Mouse (Mus musculus): ENCODE measurements at regions not wholly inside any gene's neighbourhood (a gene's known extent, or its start where the extent isn't known, plus 50 kb on each side); places are given as distances from the start of the nearest gene placed in this dataset.

DNA sequence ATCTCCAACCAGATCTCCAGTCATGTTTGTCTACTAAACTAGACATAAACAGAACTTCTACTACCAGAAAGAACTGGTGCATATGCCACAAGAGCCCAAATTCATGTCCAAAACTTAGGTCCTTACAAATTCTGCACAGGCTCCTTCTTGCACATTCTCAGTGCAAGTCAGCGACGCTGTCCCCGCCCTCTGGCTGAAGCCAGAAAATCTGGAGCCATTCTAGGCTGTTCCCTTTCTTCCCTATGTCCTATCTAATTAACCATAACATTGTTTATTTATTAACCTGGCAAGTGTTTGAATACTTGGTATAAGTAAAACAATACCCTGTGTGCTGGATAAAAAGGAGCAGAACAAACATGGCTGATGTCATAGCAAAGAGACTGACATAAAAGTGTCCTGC, 122.7 kb downstream of the Tent5c start:
- no peak for ATAC-seq (ENCODE audit: insufficient number of reproducible peaks, insufficient read depth, low FRiP score, low read depth)
- Histone ChIP-seq H3K36me3 (ENCODE audit: control insufficient read depth, insufficient read depth, low read length) (no peaks in the 10 kb centered on the region), H3K27me3 (ENCODE audit: control insufficient read depth, insufficient read depth, low read length) (no peaks in the 10 kb centered on the region), H3K27ac (ENCODE audit: low read length) (no peak overlapping the region), H3K9ac (replicated peaks; ENCODE audit: low read depth, low read length) (no peak overlapping the region), H3K4me3 (ENCODE audit: low read depth, low read length) (no peak overlapping the region), H3K4me1 (ENCODE audit: control insufficient read depth, insufficient read depth, low read length) (0 out of 2 replicates have a peak, but pooled peaks cover 5% of the 10 kb centered on the region), H3K4me2 (replicated peaks; ENCODE audit: low read depth, low read length) (no peak overlapping the region), H3K9me3 (ENCODE audit: control insufficient read depth, low read depth, low read length) (no peaks in the 10 kb centered on the region)
- 100% methylated on average over 3 of the region's 3 CpGs for WGBS

DNA sequence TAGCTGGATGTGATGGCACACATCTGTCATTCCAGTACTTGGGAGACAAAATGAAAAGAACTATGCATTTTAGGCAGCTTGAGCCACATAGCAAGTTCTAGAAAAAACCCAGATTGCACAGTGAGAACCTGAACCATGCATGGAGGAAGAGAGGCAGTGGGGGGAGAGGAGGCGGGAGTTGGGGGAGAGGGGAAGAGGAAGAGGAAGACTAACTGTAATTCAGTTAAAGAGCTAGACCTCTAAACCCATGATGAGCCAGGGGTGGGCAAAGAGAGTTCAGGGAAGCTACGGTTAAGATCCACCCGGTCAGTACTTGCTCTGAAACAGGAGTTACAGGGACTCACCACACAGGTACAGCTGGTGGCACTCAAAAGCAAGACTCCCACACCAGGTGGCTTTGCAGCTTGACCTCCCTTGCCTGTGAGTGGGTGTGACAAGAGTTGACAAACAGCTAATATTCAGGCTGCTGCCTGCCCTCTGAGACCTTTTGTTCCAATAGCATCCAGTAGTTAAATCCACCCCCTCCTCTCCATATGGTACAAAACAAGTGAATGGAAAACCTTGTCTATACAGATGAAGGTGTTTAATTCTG, 123.7 kb downstream of the Tent5c start:
- no peak overlapping the region for H3K9ac ChIP-seq (replicated peaks; ENCODE audit: low read depth, low read length)
- H3K9me3 ChIP-seq (ENCODE audit: control insufficient read depth, low read depth, low read length): no peaks in the 10 kb centered on the region
- H3K27me3 ChIP-seq (ENCODE audit: control insufficient read depth, insufficient read depth, low read length): no peaks in the 10 kb centered on the region
- no peak overlapping the region for H3K4me3 ChIP-seq (ENCODE audit: low read depth, low read length)
- 0 out of 2 replicates have a peak, but pooled peaks cover 5% of the 10 kb centered on the region for H3K4me1 ChIP-seq (ENCODE audit: control insufficient read depth, insufficient read depth, low read length)
- ATAC-seq (ENCODE audit: insufficient number of reproducible peaks, insufficient read depth, low FRiP score, low read depth): no peak
- H3K4me2 ChIP-seq (replicated peaks; ENCODE audit: low read depth, low read length): no peak overlapping the region
- WGBS: 66% methylated on average over 3 of the region's 3 CpGs
- H3K27ac ChIP-seq (ENCODE audit: low read length): no peak overlapping the region
- H3K36me3 ChIP-seq (ENCODE audit: control insufficient read depth, insufficient read depth, low read length): no peaks in the 10 kb centered on the region

DNA sequence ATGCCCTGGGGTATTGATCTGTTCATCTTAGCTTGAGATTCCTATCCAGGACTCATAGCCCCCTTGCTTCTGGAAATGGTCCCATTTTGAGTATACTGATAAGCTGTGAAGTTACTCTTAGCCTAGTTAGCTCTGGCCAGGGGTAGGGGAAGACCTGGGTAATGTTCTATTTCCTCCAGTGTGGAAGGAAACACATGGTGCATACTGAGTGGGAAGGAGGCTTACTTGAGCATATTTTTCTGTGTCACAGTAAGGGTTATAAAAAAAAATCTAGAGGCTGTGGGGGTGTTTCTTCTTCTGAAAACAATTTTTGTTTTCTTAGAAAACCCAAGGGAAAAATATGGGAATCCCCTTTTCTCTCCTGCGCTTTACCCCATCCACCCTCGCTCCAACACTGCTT, 124.4 kb downstream of the Tent5c start:
- 70% methylated on average over 2 of the region's 2 CpGs for WGBS
- no peak for ATAC-seq (ENCODE audit: insufficient number of reproducible peaks, insufficient read depth, low FRiP score, low read depth)
- no peaks in the 10 kb centered on the region for H3K36me3 ChIP-seq (ENCODE audit: control insufficient read depth, insufficient read depth, low read length)
- no peaks in the 10 kb centered on the region for H3K9me3 ChIP-seq (ENCODE audit: control insufficient read depth, low read depth, low read length)
- H3K4me3 ChIP-seq (ENCODE audit: low read depth, low read length): no peak overlapping the region
- no peak overlapping the region for H3K27ac ChIP-seq (ENCODE audit: low read length)
- H3K27me3 ChIP-seq (ENCODE audit: control insufficient read depth, insufficient read depth, low read length): no peaks in the 10 kb centered on the region
- H3K9ac ChIP-seq (replicated peaks; ENCODE audit: low read depth, low read length): no peak overlapping the region
- H3K4me1 ChIP-seq (ENCODE audit: control insufficient read depth, insufficient read depth, low read length): 0 out of 2 replicates have a peak, but pooled peaks cover 5% of the 10 kb centered on the region
- H3K4me2 ChIP-seq (replicated peaks; ENCODE audit: low read depth, low read length): no peak overlapping the region

DNA sequence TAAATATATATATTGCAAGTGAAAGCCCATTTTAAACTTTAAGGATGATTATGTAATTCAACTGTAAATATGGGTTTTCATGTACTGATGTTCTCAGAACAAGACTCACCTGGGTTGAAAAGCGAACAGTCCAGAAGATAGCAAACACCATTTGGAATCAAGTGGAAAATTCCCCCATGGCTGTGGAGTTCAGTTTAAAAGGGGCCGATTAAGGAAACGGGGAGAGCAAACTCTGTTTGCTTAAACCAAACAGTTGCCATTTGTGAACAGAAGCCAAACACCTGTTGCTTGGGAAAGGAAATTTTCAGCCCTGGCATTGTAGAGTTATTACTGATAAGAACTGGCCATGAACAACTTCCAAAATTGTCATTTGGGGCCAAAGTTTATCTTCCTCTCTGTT, 126.1 kb downstream of the Tent5c start:
- no peaks in the 10 kb centered on the region for H3K36me3 ChIP-seq (ENCODE audit: control insufficient read depth, insufficient read depth, low read length)
- ATAC-seq (ENCODE audit: insufficient number of reproducible peaks, insufficient read depth, low FRiP score, low read depth): no peak; the same call in 1 of the 2 replicates
- no peak overlapping the region for H3K4me3 ChIP-seq (ENCODE audit: low read depth, low read length)
- no peak overlapping the region for H3K9ac ChIP-seq (replicated peaks; ENCODE audit: low read depth, low read length)
- WGBS: 32% methylated on average over 3 of the region's 3 CpGs
- H3K4me2 ChIP-seq (replicated peaks; ENCODE audit: low read depth, low read length): no peak overlapping the region
- H3K27ac ChIP-seq (ENCODE audit: low read length): no peak overlapping the region
- H3K9me3 ChIP-seq (ENCODE audit: control insufficient read depth, low read depth, low read length): no peaks in the 10 kb centered on the region
- H3K27me3 ChIP-seq (ENCODE audit: control insufficient read depth, insufficient read depth, low read length): no peaks in the 10 kb centered on the region
- H3K4me1 ChIP-seq (ENCODE audit: control insufficient read depth, insufficient read depth, low read length): 0 out of 2 replicates have a peak, but pooled peaks cover 8% of the 10 kb centered on the region

DNA sequence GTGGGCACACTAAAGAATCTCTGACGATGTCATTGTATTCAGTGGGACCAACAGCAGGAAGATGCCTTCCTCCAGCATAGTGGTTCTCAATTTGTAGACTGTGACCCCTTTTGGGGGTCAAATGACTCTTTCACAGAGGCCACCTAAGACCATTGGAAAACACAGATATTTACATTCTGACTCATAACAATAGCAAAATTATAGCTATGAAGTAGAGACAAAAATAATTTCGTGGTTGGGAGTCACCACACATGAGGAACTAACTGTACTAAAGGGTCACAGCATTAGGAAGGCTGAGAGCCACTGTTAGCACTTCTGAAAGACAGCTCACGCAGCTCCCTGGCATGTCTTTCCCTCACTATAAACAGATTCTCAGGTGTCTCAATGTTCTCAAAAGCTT, 129.1 kb downstream of the Tent5c start:
- Histone ChIP-seq H3K27ac (ENCODE audit: low read length) (no peak overlapping the region), H3K4me3 (ENCODE audit: low read depth, low read length) (no peak overlapping the region), H3K27me3 (ENCODE audit: control insufficient read depth, insufficient read depth, low read length) (no peaks in the 10 kb centered on the region), H3K9me3 (ENCODE audit: control insufficient read depth, low read depth, low read length) (no peaks in the 10 kb centered on the region), H3K36me3 (ENCODE audit: control insufficient read depth, insufficient read depth, low read length) (no peaks in the 10 kb centered on the region), H3K4me1 (ENCODE audit: control insufficient read depth, insufficient read depth, low read length) (0 out of 2 replicates have a peak, but pooled peaks cover 4% of the 10 kb centered on the region), H3K4me2 (replicated peaks; ENCODE audit: low read depth, low read length) (no peak overlapping the region), H3K9ac (replicated peaks; ENCODE audit: low read depth, low read length) (no peak overlapping the region)
- no peak for ATAC-seq (ENCODE audit: insufficient number of reproducible peaks, insufficient read depth, low FRiP score, low read depth)
- WGBS: 82% methylated on average over 3 of the region's 3 CpGs

DNA sequence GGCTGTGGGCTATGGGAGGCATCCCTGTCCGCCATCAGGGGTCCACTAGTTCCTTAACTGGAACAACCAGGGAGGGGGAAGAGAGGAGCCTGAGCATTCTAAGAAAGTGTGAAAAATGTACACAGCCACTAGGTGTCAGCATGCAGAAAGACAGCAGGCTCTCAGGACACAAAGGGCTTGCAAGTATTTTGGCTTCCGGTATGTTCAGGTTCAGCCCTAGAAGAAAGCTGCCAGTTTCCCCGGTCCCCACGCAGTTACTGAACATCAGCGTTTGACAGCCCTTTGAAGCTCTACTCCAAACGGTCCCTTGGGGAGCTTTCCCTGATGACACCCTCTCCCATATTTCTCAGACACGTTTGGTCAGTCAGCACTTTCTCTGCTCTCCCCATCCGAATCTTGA, 130.1 kb downstream of the Tent5c start:
- H3K4me2 ChIP-seq (replicated peaks; ENCODE audit: low read depth, low read length): peak overlapping the region; percentile 40; the same call in 1 of the 2 replicates
- ATAC-seq (ENCODE audit: insufficient number of reproducible peaks, insufficient read depth, low FRiP score, low read depth): peak; percentile 77; the same call in 1 of the 2 replicates
- H3K4me1 ChIP-seq (ENCODE audit: control insufficient read depth, insufficient read depth, low read length): 0 out of 2 replicates have a peak, but pooled peaks cover 4% of the 10 kb centered on the region
- no peak overlapping the region for H3K4me3 ChIP-seq (ENCODE audit: low read depth, low read length)
- no peaks in the 10 kb centered on the region for H3K9me3 ChIP-seq (ENCODE audit: control insufficient read depth, low read depth, low read length)
- WGBS: 18% methylated on average over 8 of the region's 8 CpGs
- H3K9ac ChIP-seq (replicated peaks; ENCODE audit: low read depth, low read length): no peak overlapping the region
- H3K27ac ChIP-seq (ENCODE audit: low read length): no peak overlapping the region
- H3K36me3 ChIP-seq (ENCODE audit: control insufficient read depth, insufficient read depth, low read length): no peaks in the 10 kb centered on the region
- H3K27me3 ChIP-seq (ENCODE audit: control insufficient read depth, insufficient read depth, low read length): no peaks in the 10 kb centered on the region

DNA sequence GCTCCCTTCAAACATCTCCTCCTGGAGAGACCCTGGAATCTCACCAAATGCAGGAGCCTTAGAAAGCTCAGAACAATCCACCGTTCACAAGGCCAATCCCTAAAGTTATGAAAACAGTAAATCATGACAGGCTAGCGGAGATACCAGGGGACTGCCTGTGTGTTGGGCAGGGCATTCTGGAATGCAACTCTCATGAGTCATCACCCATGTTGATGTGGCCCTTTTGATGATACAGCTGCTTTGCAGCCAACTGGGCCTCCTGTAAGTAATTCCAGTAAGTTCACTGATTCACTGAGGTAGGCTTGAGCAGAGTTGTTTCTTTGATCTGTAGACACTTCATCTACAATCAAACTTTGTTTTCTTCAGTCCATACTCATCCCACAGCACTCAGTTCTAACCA, 155.6 kb downstream of the Tent5c start:
- Histone ChIP-seq H3K4me1 (ENCODE audit: control insufficient read depth, insufficient read depth, low read length) (no peaks in the 10 kb centered on the region), H3K9ac (replicated peaks; ENCODE audit: low read depth, low read length) (no peak overlapping the region), H3K36me3 (ENCODE audit: control insufficient read depth, insufficient read depth, low read length) (no peaks in the 10 kb centered on the region), H3K27ac (ENCODE audit: low read length) (no peak overlapping the region), H3K27me3 (ENCODE audit: control insufficient read depth, insufficient read depth, low read length) (no peaks in the 10 kb centered on the region), H3K9me3 (ENCODE audit: control insufficient read depth, low read depth, low read length) (no peaks in the 10 kb centered on the region), H3K4me2 (replicated peaks; ENCODE audit: low read depth, low read length) (no peak overlapping the region), H3K4me3 (ENCODE audit: low read depth, low read length) (no peak overlapping the region)
- ATAC-seq (ENCODE audit: insufficient number of reproducible peaks, insufficient read depth, low FRiP score, low read depth): no peak
- 66% methylated on average over 2 of the region's 2 CpGs for WGBS

DNA sequence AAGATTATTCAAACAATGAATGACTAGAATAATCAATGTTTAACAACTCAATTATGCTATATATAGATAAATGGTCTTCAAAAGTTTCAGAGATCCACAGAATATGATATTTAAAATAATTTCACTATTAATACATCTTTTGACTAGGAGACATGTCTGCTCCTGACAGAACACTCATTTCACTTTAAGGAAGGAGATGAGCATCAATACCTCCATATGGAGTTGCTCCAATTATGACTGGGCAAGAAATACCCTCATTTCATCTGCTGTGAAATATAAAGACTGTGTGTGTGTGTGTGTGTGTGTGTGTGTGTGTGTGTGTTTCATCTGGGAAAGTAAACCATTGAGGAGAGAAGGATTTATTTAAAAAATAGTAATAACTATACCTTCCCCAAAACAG, 156.2 kb upstream of the Wdr3 start:
- no peaks in the 10 kb centered on the region for H3K9me3 ChIP-seq (ENCODE audit: control insufficient read depth, low read depth, low read length)
- no peaks in the 10 kb centered on the region for H3K27me3 ChIP-seq (ENCODE audit: control insufficient read depth, insufficient read depth, low read length)
- H3K27ac ChIP-seq (ENCODE audit: low read length): no peak overlapping the region
- H3K4me2 ChIP-seq (replicated peaks; ENCODE audit: low read depth, low read length): no peak overlapping the region
- H3K4me3 ChIP-seq (ENCODE audit: low read depth, low read length): no peak overlapping the region
- no peak overlapping the region for H3K9ac ChIP-seq (replicated peaks; ENCODE audit: low read depth, low read length)
- H3K4me1 ChIP-seq (ENCODE audit: control insufficient read depth, insufficient read depth, low read length): no peaks in the 10 kb centered on the region
- no peak for ATAC-seq (ENCODE audit: insufficient number of reproducible peaks, insufficient read depth, low FRiP score, low read depth)
- no peaks in the 10 kb centered on the region for H3K36me3 ChIP-seq (ENCODE audit: control insufficient read depth, insufficient read depth, low read length)

DNA sequence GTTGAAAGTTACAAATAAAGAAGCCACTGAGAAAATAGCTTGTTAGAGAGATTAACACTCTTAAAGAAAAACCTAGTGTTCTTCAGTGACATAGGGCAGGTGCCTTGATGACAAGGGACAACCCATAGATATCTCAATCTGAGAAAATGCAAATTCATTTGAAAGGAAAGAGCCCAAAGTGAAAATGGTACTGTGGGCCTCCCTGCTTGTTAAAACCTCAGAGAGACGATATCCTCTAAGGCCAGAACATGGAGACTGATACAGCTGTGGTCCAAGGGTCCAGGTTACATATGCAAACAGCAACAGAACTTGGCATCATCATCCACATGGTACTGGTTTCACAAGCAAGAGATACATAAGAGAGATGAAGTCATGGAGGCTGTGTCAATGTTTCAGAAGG, 125.6 kb upstream of the Wdr3 start:
- no peak overlapping the region for H3K4me3 ChIP-seq (ENCODE audit: low read depth, low read length)
- WGBS: 94% methylated on average over 1 of the region's 1 CpGs
- H3K36me3 ChIP-seq (ENCODE audit: control insufficient read depth, insufficient read depth, low read length): no peaks in the 10 kb centered on the region
- H3K27ac ChIP-seq (ENCODE audit: low read length): no peak overlapping the region
- no peaks in the 10 kb centered on the region for H3K9me3 ChIP-seq (ENCODE audit: control insufficient read depth, low read depth, low read length)
- no peaks in the 10 kb centered on the region for H3K27me3 ChIP-seq (ENCODE audit: control insufficient read depth, insufficient read depth, low read length)
- H3K4me2 ChIP-seq (replicated peaks; ENCODE audit: low read depth, low read length): no peak overlapping the region
- H3K9ac ChIP-seq (replicated peaks; ENCODE audit: low read depth, low read length): no peak overlapping the region
- H3K4me1 ChIP-seq (ENCODE audit: control insufficient read depth, insufficient read depth, low read length): no peaks in the 10 kb centered on the region
- ATAC-seq (ENCODE audit: insufficient number of reproducible peaks, insufficient read depth, low FRiP score, low read depth): no peak

Data from stomach, embryonic 14.5 days (tissue).